Mouse (Mus musculus) heart, embryonic 14.5 days (tissue): ENCODE results near the gene Ren1. TPM values are rescaled to one million over a fixed set of nuclear protein-coding genes. Genes with fewer than 3 reads are reported as not detected.

Experiments used
- polyA plus RNA-seq: library from polyadenylated mRNA; unstranded; fragments of >200 nt; fragmentation: Nextera tagmentation; extraction: Ambion mirVana; gene quantifications from 2 replicates; pipeline ENCODE4 v1.2.1, GENCODE M21; 2014

Gene Ren1
- polyA plus RNA-seq, 1 experiment from 2014 or later, result not detected

Other genes starting within 250 kb of the Ren1 start
- 24.5 and 24.6 TPM in 2 replicates for gene Ppp1r15b, start 219.4 kb upstream of the Ren1 start, polyA plus RNA-seq
- 12.4 and 16.5 TPM in 2 replicates for gene Plekha6, start 186.3 kb upstream of the Ren1 start, polyA plus RNA-seq
- not detected in 2 replicates for gene Golt1a, start 40.7 kb upstream of the Ren1 start, polyA plus RNA-seq
- gene Kiss1, start 28.6 kb upstream of the Ren1 start, polyA plus RNA-seq, result not detected in 2 replicates
- 0.85 and 1.6 TPM in 2 replicates for gene Etnk2, start 13.1 kb downstream of the Ren1 start, polyA plus RNA-seq
- gene Sox13, start 73.9 kb downstream of the Ren1 start, polyA plus RNA-seq, result 3.5 and 5.2 TPM in 2 replicates